Mouse (Mus musculus) gastrocnemius, postnatal 25 days (tissue): ENCODE measurements around the gene 4933425L06Rik. TPM values are rescaled to one million over a fixed set of nuclear protein-coding genes. Genes with fewer than 3 reads are reported as not detected.
A peak's percentile ranks its signal among the peaks of the same experiment; 100 is the strongest.

ENCODE experiments used
- DNase-seq: peaks from one replicate; pipeline ENCODE4 v3.0.0; 2022
- long read RNA-seq, 2 experiments: library from polyadenylated mRNA; stranded (forward); transcript quantifications; one replicate each; pipeline ENCODE4 v2.0.0; 2021
- total RNA-seq, 2 experiments: library from RNA; stranded (reverse); gene quantifications; 1 replicate in 1 of 2; 2 replicates in 1 of 2; pipeline ENCODE4 v1.2.3; 2021

The 4933425L06Rik gene
- total RNA-seq: not detected
- long read RNA-seq, experiment 1: 0 reads
- long read RNA-seq, experiment 2: 0 reads

GRCm38 (mm10) chr13:105081862-105082261 is at the start of gene 4933425L06Rik:
TSS of gene 4933425L06Rik (plus strand) at chr13:105082122.
- DNase-seq: no peak

- DNase-seq: no peak
These were observed 44.1 kb upstream of the 4933425L06Rik start for GRCm38 (mm10) chr13:105037816-105038215.

GRCm38 (mm10) chr13:105038334-105038733 is 43.6 kb upstream of the 4933425L06Rik start:
- no peak for DNase-seq

GRCm38 (mm10) chr13:105043882-105044281 is 38.0 kb upstream of the 4933425L06Rik start:
- no peak for DNase-seq

GRCm38 (mm10) chr13:105047377-105047776 is 34.5 kb upstream of the 4933425L06Rik start:
- no peak for DNase-seq

GRCm38 (mm10) chr13:105048662-105049061 is 33.3 kb upstream of the 4933425L06Rik start:
- DNase-seq: no peak

- DNase-seq: no peak
These were observed 30.5 kb upstream of the 4933425L06Rik start for GRCm38 (mm10) chr13:105051432-105051831.

GRCm38 (mm10) chr13:105053618-105054017 is 28.3 kb upstream of the 4933425L06Rik start:
- DNase-seq: no peak

GRCm38 (mm10) chr13:105054181-105054940 is 27.6 kb upstream of the 4933425L06Rik start, which contains the start of gene Rgs7bp:
TSS of gene Rgs7bp (minus strand) at chr13:105054930.
- peak; percentile 50 for DNase-seq

GRCm38 (mm10) chr13:105054941-105055309 is 27.0 kb upstream of the 4933425L06Rik start:
- no peak for DNase-seq

- DNase-seq: peak; percentile 9
These were observed 26.5 kb upstream of the 4933425L06Rik start for GRCm38 (mm10) chr13:105055374-105055773.

- DNase-seq: no peak
These were observed 15.8 kb upstream of the 4933425L06Rik start for GRCm38 (mm10) chr13:105066119-105066518.

GRCm38 (mm10) chr13:105066890-105067845 is 14.8 kb upstream of the 4933425L06Rik start:
- no peak for DNase-seq

- no peak for DNase-seq
These were observed 7.4 kb downstream of the 4933425L06Rik start for GRCm38 (mm10) chr13:105089276-105089675.

- no peak for DNase-seq
These were observed 14.4 kb downstream of the 4933425L06Rik start for GRCm38 (mm10) chr13:105096316-105096715.

GRCm38 (mm10) chr13:105100705-105101104 is 18.8 kb downstream of the 4933425L06Rik start:
- DNase-seq: no peak

GRCm38 (mm10) chr13:105104385-105104784 is 22.5 kb downstream of the 4933425L06Rik start:
- no peak for DNase-seq

GRCm38 (mm10) chr13:105111599-105111998 is 29.7 kb downstream of the 4933425L06Rik start:
- no peak for DNase-seq

- no peak for DNase-seq
These were observed 39.7 kb downstream of the 4933425L06Rik start for GRCm38 (mm10) chr13:105121617-105122016.

GRCm38 (mm10) chr13:105122092-105122491 is 40.2 kb downstream of the 4933425L06Rik start:
- DNase-seq: no peak

- no peak for DNase-seq
These were observed 48.2 kb downstream of the 4933425L06Rik start for GRCm38 (mm10) chr13:105130080-105130479.

GRCm38 (mm10) chr13:105132370-105132769 is 50.4 kb downstream of the 4933425L06Rik start:
- no peak for DNase-seq

- no peak for DNase-seq
These were observed 50.9 kb downstream of the 4933425L06Rik start for GRCm38 (mm10) chr13:105132776-105133175.
